Mouse (Mus musculus): ENCODE data around the gene Trem2. TPM values are rescaled to one million over a fixed set of nuclear protein-coding genes. Genes with fewer than 3 reads are reported as not detected.

Gene Trem2
- polyA plus RNA-seq, 1 experiment, result 12.2 TPM

DNA sequence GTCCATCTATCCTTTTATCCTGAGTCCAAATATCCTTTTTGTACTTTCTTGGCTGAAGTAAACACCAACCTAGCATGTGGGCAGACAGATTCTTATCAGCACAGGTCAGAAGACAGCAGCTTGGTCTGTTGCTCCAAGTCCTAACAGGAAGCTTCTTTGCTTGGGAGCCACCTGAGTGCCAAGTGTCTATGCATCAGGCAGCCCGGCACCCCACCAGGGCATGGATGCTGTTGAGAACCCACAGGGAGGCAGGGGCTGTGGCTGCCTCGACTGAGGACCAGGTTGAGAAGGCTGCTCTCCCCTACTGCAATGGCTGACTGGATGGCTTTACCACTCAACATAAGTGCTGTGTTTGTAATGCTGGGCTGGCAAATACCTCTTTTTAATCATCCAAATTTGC, 42.5 kb downstream of the Trem2 start:
- TF ChIP-seq POLR2A (IDR thresholded peaks at IDR 0.05; ENCODE audit: borderline replicate concordance, insufficient read depth, low read length), result no peak
- no peak for TF ChIP-seq CTCF (IDR thresholded peaks at IDR 0.05; ENCODE audit: borderline replicate concordance, insufficient read depth, low read depth, low read length)

GRCm38 (mm10) chr17:48389442-48389841, 43.2 kb downstream of the Trem2 start:
- H3K27ac ChIP-seq (ENCODE audit: insufficient read depth, low read length), result no peak overlapping the region
- 94% methylated on average over 5 of the region's 5 CpGs for WGBS
- no peak for TF ChIP-seq POLR2A (IDR thresholded peaks at IDR 0.05; ENCODE audit: borderline replicate concordance, insufficient read depth, low read length)
- no peak for TF ChIP-seq CTCF (IDR thresholded peaks at IDR 0.05; ENCODE audit: borderline replicate concordance, insufficient read depth, low read depth, low read length)
- DNase-seq, result no peak
- H3K27me3 ChIP-seq (ENCODE audit: control insufficient read depth, insufficient read depth, low read length), result no peaks in the 10 kb centered on the region
- H3K4me1 ChIP-seq (ENCODE audit: control insufficient read depth, insufficient read depth, low read length), result no peaks in the 10 kb centered on the region
- H3K4me3 ChIP-seq (replicated peaks; ENCODE audit: insufficient read depth, low read depth, low read length), result no peak overlapping the region

More for the DNA sequence above, 42.5 kb downstream of the Trem2 start:
- Histone ChIP-seq H3K4me3 (replicated peaks; ENCODE audit: insufficient read depth, low read depth, low read length) (no peak overlapping the region), H3K4me1 (ENCODE audit: control insufficient read depth, insufficient read depth, low read length) (no peaks in the 10 kb centered on the region), H3K27ac (ENCODE audit: insufficient read depth, low read length) (no peak overlapping the region), H3K27me3 (ENCODE audit: control insufficient read depth, insufficient read depth, low read length) (no peaks in the 10 kb centered on the region)
- 72% methylated on average over 2 of the region's 2 CpGs for WGBS
- no peak for DNase-seq

DNA sequence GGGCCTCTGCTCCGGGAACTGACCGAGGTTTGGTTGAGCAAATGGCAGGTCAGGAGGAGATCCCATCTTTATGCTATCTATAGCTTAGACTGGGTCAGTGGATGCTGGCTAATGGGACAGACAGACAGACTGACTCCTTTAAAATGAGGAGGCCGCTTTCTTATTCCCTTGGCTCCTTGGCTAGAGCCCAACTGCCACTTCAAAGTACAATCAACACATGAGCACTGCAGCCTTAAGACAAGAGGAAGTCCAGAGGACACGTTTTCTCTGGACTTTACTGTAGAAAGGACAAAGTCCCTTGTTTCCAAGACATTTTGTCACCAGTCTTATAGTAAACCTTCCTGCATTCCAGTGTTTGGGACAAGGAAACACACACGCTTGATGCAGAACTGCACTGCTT, 45.2 kb downstream of the Trem2 start:
- Histone ChIP-seq H3K4me1 (ENCODE audit: control insufficient read depth, insufficient read depth, low read length) (no peaks in the 10 kb centered on the region), H3K4me3 (replicated peaks; ENCODE audit: insufficient read depth, low read depth, low read length) (no peak overlapping the region), H3K27ac (ENCODE audit: insufficient read depth, low read length) (no peak overlapping the region), H3K27me3 (ENCODE audit: control insufficient read depth, insufficient read depth, low read length) (no peaks in the 10 kb centered on the region)
- whole genome bisulfite sequencing, result 83% methylated on average over 5 of the region's 5 CpGs
- no peak for DNase-seq
- TF ChIP-seq POLR2A (IDR thresholded peaks at IDR 0.05; ENCODE audit: borderline replicate concordance, insufficient read depth, low read length), result no peak
- no peak for TF ChIP-seq CTCF (IDR thresholded peaks at IDR 0.05; ENCODE audit: borderline replicate concordance, insufficient read depth, low read depth, low read length)

- 97% methylated on average over 3 of the region's 3 CpGs for WGBS
- DNase-seq, result no peak
- Histone ChIP-seq H3K27ac (ENCODE audit: insufficient read depth, low read length) (no peak overlapping the region), H3K27me3 (ENCODE audit: control insufficient read depth, insufficient read depth, low read length) (no peaks in the 10 kb centered on the region), H3K4me3 (replicated peaks; ENCODE audit: insufficient read depth, low read depth, low read length) (no peak overlapping the region), H3K4me1 (ENCODE audit: control insufficient read depth, insufficient read depth, low read length) (no peaks in the 10 kb centered on the region)
- TF ChIP-seq POLR2A (IDR thresholded peaks at IDR 0.05; ENCODE audit: borderline replicate concordance, insufficient read depth, low read length) (no peak), CTCF (IDR thresholded peaks at IDR 0.05; ENCODE audit: borderline replicate concordance, insufficient read depth, low read depth, low read length) (no peak)
Measured at GRCm38 (mm10) chr17:48392616-48393015, 46.4 kb downstream of the Trem2 start.

DNA sequence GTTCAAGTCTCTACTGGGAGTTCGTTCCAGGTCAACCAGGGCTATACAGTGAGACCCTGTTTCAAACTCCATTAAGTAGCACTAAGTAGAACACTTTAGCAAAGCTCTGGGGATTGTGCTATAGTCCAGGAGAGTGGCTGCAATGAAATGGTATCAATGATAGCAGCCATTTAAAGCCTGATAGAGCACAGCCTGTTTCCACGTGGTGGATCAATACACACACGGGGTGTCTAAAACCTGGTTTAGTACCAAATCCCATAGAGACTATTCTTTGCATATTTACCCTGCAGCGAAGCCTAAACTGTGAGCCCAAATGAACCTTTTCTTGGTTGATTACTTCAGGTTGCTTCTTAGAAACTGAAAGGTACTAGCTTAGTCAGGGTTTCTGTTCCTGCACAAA, 55.5 kb downstream of the Trem2 start:
- WGBS, result 95% methylated on average over 4 of the region's 4 CpGs

DNA sequence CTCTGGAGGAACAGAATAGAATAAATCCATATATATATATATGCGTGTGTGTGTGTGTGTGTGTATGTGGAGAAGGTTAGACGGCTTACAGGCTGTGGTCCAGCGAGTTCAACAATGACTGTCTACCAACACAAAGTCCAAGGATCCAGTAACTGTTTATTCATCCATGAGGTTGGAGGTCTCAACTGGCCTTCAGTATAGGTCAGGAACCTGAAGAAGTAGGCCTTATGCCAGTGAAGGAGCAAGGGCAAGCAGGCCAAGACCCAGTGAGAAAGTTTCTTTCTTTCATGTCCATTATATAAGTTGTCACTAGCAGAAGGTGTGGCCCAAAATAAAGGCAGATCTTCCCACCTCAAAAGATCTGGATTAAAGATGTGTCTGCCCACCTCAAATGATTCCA, 56.5 kb downstream of the Trem2 start:
- 97% methylated on average over 3 of the region's 3 CpGs for WGBS
- Histone ChIP-seq H3K27ac (ENCODE audit: insufficient read depth, low read length) (no peak overlapping the region), H3K4me1 (ENCODE audit: control insufficient read depth, insufficient read depth, low read length) (peaks cover 3% of the 10 kb centered on the region), H3K27me3 (ENCODE audit: control insufficient read depth, insufficient read depth, low read length) (no peaks in the 10 kb centered on the region), H3K4me3 (replicated peaks; ENCODE audit: insufficient read depth, low read depth, low read length) (no peak overlapping the region)
- DNase-seq, result no peak
- TF ChIP-seq POLR2A (IDR thresholded peaks at IDR 0.05; ENCODE audit: borderline replicate concordance, insufficient read depth, low read length) (no peak), CTCF (IDR thresholded peaks at IDR 0.05; ENCODE audit: borderline replicate concordance, insufficient read depth, low read depth, low read length) (no peak)

More for the DNA sequence above, 55.5 kb downstream of the Trem2 start:
- no peak overlapping the region for H3K4me3 ChIP-seq (replicated peaks; ENCODE audit: insufficient read depth, low read depth, low read length)
- TF ChIP-seq CTCF (IDR thresholded peaks at IDR 0.05; ENCODE audit: borderline replicate concordance, insufficient read depth, low read depth, low read length) (no peak), POLR2A (IDR thresholded peaks at IDR 0.05; ENCODE audit: borderline replicate concordance, insufficient read depth, low read length) (no peak)
- H3K4me1 ChIP-seq (ENCODE audit: control insufficient read depth, insufficient read depth, low read length), result no peaks in the 10 kb centered on the region; the same call in 1 of the 2 replicates
- DNase-seq, result no peak
- no peak overlapping the region for H3K27ac ChIP-seq (ENCODE audit: insufficient read depth, low read length)
- no peaks in the 10 kb centered on the region for H3K27me3 ChIP-seq (ENCODE audit: control insufficient read depth, insufficient read depth, low read length)

Other genes starting within 250 kb of the Trem2 start
- not detected in 2 replicates for gene 9830107B12Rik, start 200.1 kb upstream of the Trem2 start, polyA plus RNA-seq (2012; rRNA removed)
- 0.07 TPM in 1 of 2 replicates, not detected in the other for gene A530064D06Rik, start 179.1 kb upstream of the Trem2 start, polyA plus RNA-seq (2012; rRNA removed)
- gene Trem1, start 113.6 kb upstream of the Trem2 start, polyA plus RNA-seq (2012; rRNA removed), result 0.03 and 0.05 TPM in 2 replicates
- not detected in 2 replicates for gene Trem3, start 98.6 kb upstream of the Trem2 start, polyA plus RNA-seq (2012; rRNA removed)
- 0.21 TPM in 1 of 2 replicates, not detected in the other for gene Treml4, start 82.1 kb upstream of the Trem2 start, polyA plus RNA-seq (2012; rRNA removed)
- 0.25 TPM in 2 replicates for gene Treml2, start 46.9 kb upstream of the Trem2 start, polyA plus RNA-seq (2012; rRNA removed)
- 0.02 and 0.11 TPM in 2 replicates for gene B430306N03Rik, start 30.3 kb upstream of the Trem2 start, polyA plus RNA-seq (2012; rRNA removed)
- 0.11 and 0.27 TPM in 2 replicates for gene Treml1, start 13.5 kb downstream of the Trem2 start, polyA plus RNA-seq (2012; rRNA removed)
- gene Nfya, start 63.5 kb downstream of the Trem2 start, polyA plus RNA-seq (2012; rRNA removed), result 20.3 and 28.1 TPM in 2 replicates
- gene Oard1, start 63.6 kb downstream of the Trem2 start, polyA plus RNA-seq (2012; rRNA removed), result 27.4 and 27.6 TPM in 2 replicates
- 0.21 and 0.28 TPM in 2 replicates for gene Apobec2, start 86.5 kb downstream of the Trem2 start, polyA plus RNA-seq (2012; rRNA removed)
- gene Tspo2, start 105.1 kb downstream of the Trem2 start, polyA plus RNA-seq (2012; rRNA removed), result 0.43 and 0.60 TPM in 2 replicates
- gene Unc5cl, start 108.5 kb downstream of the Trem2 start, polyA plus RNA-seq (2012; rRNA removed), result 0.16 and 0.19 TPM in 2 replicates